Comparison of ENCODE assay signal across 8 mouse cellular contexts in the genomic region with DNA sequence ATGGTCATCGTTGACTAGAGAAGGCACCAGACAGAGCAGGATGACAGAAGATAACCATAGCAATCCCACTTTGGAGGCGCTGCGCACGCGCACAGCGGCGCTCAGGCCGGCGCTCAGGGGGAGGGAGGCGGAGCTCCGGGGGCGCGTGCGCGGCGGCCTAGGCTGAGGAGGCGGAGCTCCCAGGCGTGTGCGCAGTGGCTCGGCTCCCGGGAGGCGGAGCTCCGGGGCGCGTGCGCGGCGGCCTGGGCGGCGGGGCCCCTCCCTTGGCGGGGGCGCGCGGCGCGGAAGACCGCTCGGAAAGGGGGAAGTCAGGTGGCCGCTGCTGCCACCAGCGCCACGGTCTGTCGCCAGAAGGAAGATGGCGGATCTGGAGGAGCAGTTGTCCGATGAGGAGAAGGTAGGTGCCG. TPM values are rescaled to one million over a fixed set of nuclear protein-coding genes. Genes with fewer than 3 reads are reported as not detected.
DNase-seq lines count a peak whose midpoint lies in the region; ATAC-seq and TF ChIP-seq lines count a peak whose summit lies in the region.

No protein-coding gene starts in this region.

- TF ChIP-seq CTCF in CH12.LX (conservative IDR thresholded peaks at IDR 0.05 in 1 of 2, IDR thresholded peaks at IDR 0.05 in 1 of 2; ENCODE audit: low read depth in 2 of 2, low read length in 2 of 2): no peak
- no peak for TF ChIP-seq CTCF in liver, postnatal 0 days (IDR thresholded peaks at IDR 0.05; ENCODE audit: low read depth)

- no peak for TF ChIP-seq EP300 in CH12.LX (IDR thresholded peaks at IDR 0.05; ENCODE audit: low read length)
- TF ChIP-seq EP300 in liver, postnatal 0 days (IDR thresholded peaks at IDR 0.05; ENCODE audit: low read depth): no peak

- peaks cover 6 to 44% of the 10 kb centered on the region in 2 experiments; a peak in 3 of 4 replicates for H3K4me1 ChIP-seq in CH12.LX (ENCODE audit: control insufficient read depth in 1 of 2, insufficient read depth in 2 of 2)
- H3K4me1 ChIP-seq in forebrain, embryonic 12.5 days: peaks cover 11% of the 10 kb centered on the region
- H3K4me1 ChIP-seq in liver, postnatal 0 days (ENCODE audit: insufficient read depth): peaks cover 9% of the 10 kb centered on the region
- peaks cover 8% of the 10 kb centered on the region; the same call in 1 of the 2 replicates for H3K4me1 ChIP-seq in neural tube, embryonic 14.5 days (ENCODE audit: control insufficient read depth, insufficient read depth, low read length)

- H3K9ac ChIP-seq in CH12.LX (ENCODE audit: insufficient read depth, low read depth): peak overlapping the region; percentile 98
- H3K9ac ChIP-seq in forebrain, embryonic 12.5 days: peak overlapping the region; percentile 95
- H3K9ac ChIP-seq in liver, postnatal 0 days (replicated peaks): peak overlapping the region; percentile 91
- peak overlapping the region; percentile 95 for H3K9ac ChIP-seq in neural tube, embryonic 14.5 days (replicated peaks; ENCODE audit: low read depth, low read length)

- H3K4me3 ChIP-seq in CH12.LX (replicated peaks in 1 of 3; ENCODE audit: low read depth in 2 of 3, low read length in 2 of 3, poor library complexity in 1 of 3): peak overlapping the region; percentile 24 to 79 (median 73)
- peak overlapping the region; percentile 97 for H3K4me3 ChIP-seq in forebrain, embryonic 12.5 days (replicated peaks)
- peak overlapping the region; percentile 80 for H3K4me3 ChIP-seq in liver, postnatal 0 days (ENCODE audit: low read depth, low read length)
- peak overlapping the region; percentile 87 for H3K4me3 ChIP-seq in neural tube, embryonic 14.5 days (ENCODE audit: low read depth, low read length)

- intact Hi-C loops in heart, postnatal 10 days (cut with DNase I): loop anchor here (5.0 kb wide), 1 partner anchor 56 kb away; a partner anchor contains a TSS

- dilution Hi-C loops in CH12.LX (cut with MboI; ENCODE audit: extremely low pct_ligation_motif_present, extremely low pct_unique_long_range_greater_than_20kb, low sequenced_read_pairs): no loop called here

- no peak overlapping the region for H3K27ac ChIP-seq in CH12.LX (ENCODE audit: insufficient read depth, low read depth)
- H3K27ac ChIP-seq in forebrain, embryonic 12.5 days: peak overlapping the region; percentile 96
- peak overlapping the region; percentile 97 for H3K27ac ChIP-seq in liver, postnatal 0 days (ENCODE audit: low read depth)
- H3K27ac ChIP-seq in neural tube, embryonic 14.5 days (ENCODE audit: low read depth, low read length): peak overlapping the region; percentile 96

- in situ Hi-C loops in CH12.LX (cut with MboI; ENCODE audit: low pct_ligation_motif_present, low pct_unique_long_range_greater_than_20kb, low sequenced_read_pairs): no loop called here

- H3K27me3 ChIP-seq in CH12.LX (replicated peaks): no peaks in the 10 kb centered on the region
- no peaks in the 10 kb centered on the region for H3K27me3 ChIP-seq in forebrain, embryonic 12.5 days
- H3K27me3 ChIP-seq in liver, postnatal 0 days (ENCODE audit: insufficient read depth, low read length): no peaks in the 10 kb centered on the region
- no peaks in the 10 kb centered on the region for H3K27me3 ChIP-seq in neural tube, embryonic 14.5 days (ENCODE audit: control insufficient read depth, insufficient read depth, low read length)

- peaks cover 31% of the 10 kb centered on the region for H3K79me2 ChIP-seq in CH12.LX (replicated peaks; ENCODE audit: control insufficient read depth, extremely low read depth, insufficient read depth, poor library complexity, severe bottlenecking)

- WGBS in forebrain, embryonic 12.5 days: under 1% methylated on average over 37 of the region's 45 CpGs
- WGBS in large intestine, adult 2 months: 1% methylated on average over 45 of the region's 45 CpGs
- under 1% methylated on average over 43 of the region's 45 CpGs for WGBS in liver, postnatal 0 days (ENCODE audit: insufficient replicate concordance)
- WGBS in neural tube, embryonic 14.5 days: under 1% methylated on average over 38 of the region's 45 CpGs

- TF ChIP-seq RAD21 in CH12.LX (IDR thresholded peaks at IDR 0.05; ENCODE audit: low read depth, low read length): no peak

- ATAC-seq in forebrain, embryonic 12.5 days (ENCODE audit: low FRiP score): peak; percentile 96
- peak; percentile 98 for ATAC-seq in liver, postnatal 0 days
- peak; percentile 96 for ATAC-seq in neural tube, embryonic 14.5 days (ENCODE audit: low read depth)

- peak; percentile 94 for TF ChIP-seq POLR2A in CH12.LX (IDR thresholded peaks at IDR 0.05; ENCODE audit: low read depth, low read length)

- H3K36me3 ChIP-seq in CH12.LX (replicated peaks in 1 of 2; ENCODE audit: control insufficient read depth in 1 of 2, insufficient read depth in 1 of 2, low read length in 1 of 2): peaks cover 0 to 8% of the 10 kb centered on the region in 2 experiments
- H3K36me3 ChIP-seq in forebrain, embryonic 12.5 days (replicated peaks): peaks cover 4% of the 10 kb centered on the region; the same call in 1 of the 2 replicates
- no peaks in the 10 kb centered on the region for H3K36me3 ChIP-seq in liver, postnatal 0 days (replicated peaks; ENCODE audit: insufficient read depth, low read length)
- no peaks in the 10 kb centered on the region for H3K36me3 ChIP-seq in neural tube, embryonic 14.5 days (ENCODE audit: control insufficient read depth, insufficient read depth, low read length)

- peak; percentile 91 for DNase-seq in CH12.LX (ENCODE audit: extremely low read depth)
- DNase-seq in c-Kit-positive CD71-positive TER-119-negative erythroid progenitor cells, embryonic 14.5 days (ENCODE audit: low read depth): peak; percentile 86
- DNase-seq in heart, postnatal 10 days: peak; percentile 96
- peak; percentile 70 for DNase-seq in large intestine, adult 2 months (ENCODE audit: low read depth, low spot score)
- peak; percentile 97 for DNase-seq in liver, postnatal 0 days
- DNase-seq in testis, postnatal 10 days (ENCODE audit: low spot score): peak; percentile 97

- H3K4me2 ChIP-seq in CH12.LX (ENCODE audit: insufficient read depth, low read depth, poor library complexity, severe bottlenecking): peak overlapping the region; percentile 97
- H3K4me2 ChIP-seq in forebrain, embryonic 12.5 days: peak overlapping the region; percentile 68
- H3K4me2 ChIP-seq in liver, postnatal 0 days (ENCODE audit: low read depth, low read length): peak overlapping the region; percentile 69
- peak overlapping the region; percentile 42 for H3K4me2 ChIP-seq in neural tube, embryonic 14.5 days (ENCODE audit: low read depth, low read length)

- H3K9me3 ChIP-seq in CH12.LX (replicated peaks; ENCODE audit: low read length): peaks cover 4% of the 10 kb centered on the region
- peaks cover 5% of the 10 kb centered on the region; the same call in 1 of the 2 replicates for H3K9me3 ChIP-seq in forebrain, embryonic 12.5 days
- 0 out of 2 replicates have a peak, but pooled peaks cover 2% of the 10 kb centered on the region for H3K9me3 ChIP-seq in liver, postnatal 0 days (ENCODE audit: low read length)
- no peaks in the 10 kb centered on the region for H3K9me3 ChIP-seq in neural tube, embryonic 14.5 days (ENCODE audit: control insufficient read depth, low read length)

TF ChIP-seq in CH12.LX, 34 proteins besides CTCF, POLR2A, EP300 and RAD21 (continues in another document):
- TF ChIP-seq GABPA (IDR thresholded peaks at IDR 0.05; ENCODE audit: insufficient replicate concordance, low read depth, low read length): no peak
- no peak; the same call in 1 of the 2 replicates for TF ChIP-seq MAZ (IDR thresholded peaks at IDR 0.05; ENCODE audit: low read depth, low read length)
- TF ChIP-seq UBTF (IDR thresholded peaks at IDR 0.05; ENCODE audit: low read depth, low read length): no peak
- no peak for TF ChIP-seq RCOR1 (conservative IDR thresholded peaks at IDR 0.05; ENCODE audit: low read depth, low read length)
- TF ChIP-seq NRF1 (IDR thresholded peaks at IDR 0.05; ENCODE audit: low read depth, low read length): peak; percentile 100
- TF ChIP-seq KAT2A (IDR thresholded peaks at IDR 0.05; ENCODE audit: insufficient replicate concordance, low read length): no peak
- no peak; the same call in 1 of the 2 replicates for TF ChIP-seq USF2 (conservative IDR thresholded peaks at IDR 0.05; ENCODE audit: low read depth, low read length)
- no peak for TF ChIP-seq E2F4 (IDR thresholded peaks at IDR 0.05; ENCODE audit: insufficient replicate concordance, low read depth, low read length)
- TF ChIP-seq SMC3 (IDR thresholded peaks at IDR 0.05; ENCODE audit: low read depth, low read length): no peak
- no peak for TF ChIP-seq POLR2AphosphoS2 (IDR thresholded peaks at IDR 0.05; ENCODE audit: low read depth, low read length)
- TF ChIP-seq NELFE (IDR thresholded peaks at IDR 0.05; ENCODE audit: low read depth, low read length): peak; percentile 82
- no peak for TF ChIP-seq MAFK (IDR thresholded peaks at IDR 0.05; ENCODE audit: insufficient replicate concordance, low read length)
- TF ChIP-seq JUND (conservative IDR thresholded peaks at IDR 0.05; ENCODE audit: low read depth, low read length): no peak
- no peak for TF ChIP-seq MEF2A (IDR thresholded peaks at IDR 0.05; ENCODE audit: borderline replicate concordance, low read depth, low read length)
- TF ChIP-seq SIN3A (IDR thresholded peaks at IDR 0.05; ENCODE audit: low read length): peak; percentile 34; the same call in 1 of the 2 replicates
- no peak for TF ChIP-seq TBP (conservative IDR thresholded peaks at IDR 0.05; ENCODE audit: low read depth, low read length)
- peak; percentile 85 for TF ChIP-seq TCF12 (IDR thresholded peaks at IDR 0.05; ENCODE audit: low read depth, low read length)

RNA-seq across cellular contexts. Expression of a gene that starts 0.7 kb away (rescaled TPM):
- total RNA-seq in CH12.LX (2012; rRNA removed) (64.9 and 81.2 TPM in 2 replicates), CH12.LX (2014; rRNA removed) (277 and 305 TPM in 2 replicates)
- 171 and 212 TPM in 2 replicates for polyA plus RNA-seq in CH12.LX (2012; ENCODE audit: insufficient read length, low read depth)
- polyA plus RNA-seq in forebrain, embryonic 12.5 days (2016; fragmentation: Nextera tagmentation; extraction: Ambion mirVana): 232 and 242 TPM in 2 replicates
- total RNA-seq in heart, postnatal 10 days (2021): 100 to 1,000 TPM; 164 to 173 TPM
- 21.5 and 24.8 TPM in 2 replicates for polyA plus RNA-seq in large intestine, adult 2 months (2012; rRNA removed)
- polyA plus RNA-seq in liver, postnatal 0 days (2015; fragmentation: Nextera tagmentation; extraction: Ambion mirVana): 104 and 107 TPM in 2 replicates
- 287 and 292 TPM in 2 replicates for polyA plus RNA-seq in neural tube, embryonic 14.5 days (2014; fragmentation: Nextera tagmentation; extraction: Ambion mirVana)

RNA-seq across cellular contexts. Expression of a gene that starts 56.0 kb away (rescaled TPM):
- 26.4 and 33.9 TPM in 2 replicates for total RNA-seq in CH12.LX (2012; rRNA removed)
- total RNA-seq in CH12.LX (2014; rRNA removed): 57.2 and 64.1 TPM in 2 replicates
- 34.4 and 35.3 TPM in 2 replicates for polyA plus RNA-seq in CH12.LX (2012; ENCODE audit: insufficient read length, low read depth)
- 45.6 and 48.6 TPM in 2 replicates for polyA plus RNA-seq in forebrain, embryonic 12.5 days (2016; fragmentation: Nextera tagmentation; extraction: Ambion mirVana)
- 10 to 100 TPM; 29.8 to 30.7 TPM for total RNA-seq in heart, postnatal 10 days (2021)
- polyA plus RNA-seq in large intestine, adult 2 months (2012; rRNA removed): 7.7 and 8.9 TPM in 2 replicates
- polyA plus RNA-seq in liver, postnatal 0 days (2015; fragmentation: Nextera tagmentation; extraction: Ambion mirVana): 11.0 and 11.9 TPM in 2 replicates
- polyA plus RNA-seq in neural tube, embryonic 14.5 days (2014; fragmentation: Nextera tagmentation; extraction: Ambion mirVana): 62.1 and 71.9 TPM in 2 replicates

Comparison
In these comparisons a context has a peak if more than half of its experiments do, and no peak if none do; other contexts are left out.
1. H3K4me2 ChIP-seq: peak in every context shown above with its lines; median percentile 97 in CH12.LX; 69 in liver, postnatal 0 days; 68 in forebrain, embryonic 12.5 days; 42 in neural tube, embryonic 14.5 days.